Mouse (Mus musculus): ENCODE results near the gene Coasy. TPM values are rescaled to one million over a fixed set of nuclear protein-coding genes. Genes with fewer than 3 reads are reported as not detected.

Gene Coasy
- 154 and 200 TPM in 2 replicates for polyA plus RNA-seq (2012; rRNA removed)

- Histone ChIP-seq H3K27ac (ENCODE audit: insufficient read depth, low read depth, low read length) (peak within 1 kb of the TSS; percentile 84), H3K4me1 (ENCODE audit: control insufficient read depth, insufficient read depth, low read length) (peaks cover 24% of the 10 kb centered on the region), H3K36me3 (ENCODE audit: control insufficient read depth, insufficient read depth, low read length) (no peaks in the 10 kb centered on the region), H3K27me3 (replicated peaks; ENCODE audit: control insufficient read depth, insufficient read depth, low read length) (no peaks in the 10 kb centered on the region), H3K4me3 (ENCODE audit: insufficient read depth, low read depth, low read length) (peak within 1 kb of the TSS; percentile 79)
- peak; percentile 94 for DNase-seq
- TF ChIP-seq POLR2A (IDR thresholded peaks at IDR 0.05; ENCODE audit: low read depth, low read length) = peak; percentile 62
- 0 out of 2 replicates have a peak, but pooled peaks have one; percentile 17 for TF ChIP-seq CTCF (conservative IDR thresholded peaks at IDR 0.05; ENCODE audit: insufficient read depth, insufficient read length, low read depth, low read length)
- WGBS = under 1% methylated on average over 51 of the region's 51 CpGs
These were observed at the start of gene Coasy for GRCm38 (mm10) chr11:101082208-101083082. Gene Coasy (plus strand): TSS chr11:101082565.

DNA sequence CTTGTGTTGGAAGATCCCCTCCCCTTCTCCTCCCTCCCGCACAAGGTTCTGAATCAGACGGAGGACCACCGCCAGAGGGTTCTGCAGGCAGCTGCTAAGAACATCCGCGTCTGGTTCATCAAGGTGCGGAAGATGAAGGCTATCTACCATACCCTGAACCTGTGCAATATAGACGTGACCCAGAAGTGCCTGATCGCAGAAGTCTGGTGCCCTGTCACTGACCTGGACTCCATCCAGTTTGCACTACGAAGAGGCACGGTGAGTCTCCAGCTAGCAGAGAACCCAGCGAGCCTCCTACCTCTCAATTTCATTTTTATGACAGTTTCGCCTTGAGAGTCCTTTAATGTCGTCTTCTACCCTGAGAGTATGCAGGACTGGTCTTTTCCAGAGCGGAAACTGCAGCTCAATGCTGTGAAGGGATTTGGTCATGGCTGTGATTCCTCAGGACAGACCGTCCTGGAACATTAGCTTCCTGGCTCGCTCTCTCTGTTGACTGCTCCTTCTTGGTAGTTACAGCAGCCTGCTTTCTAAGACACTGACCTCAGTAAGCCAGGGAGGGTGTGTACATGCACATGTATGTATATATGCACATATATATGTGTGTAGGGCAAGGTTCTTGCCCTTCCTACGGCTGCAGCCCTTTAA lies 48.4 kb upstream of the Coasy start:
- Histone ChIP-seq H3K4me3 (ENCODE audit: insufficient read depth, low read depth, low read length) (no peak overlapping the region), H3K36me3 (ENCODE audit: control insufficient read depth, insufficient read depth, low read length) (peaks cover 5% of the 10 kb centered on the region), H3K27ac (ENCODE audit: insufficient read depth, low read depth, low read length) (no peak overlapping the region), H3K27me3 (replicated peaks; ENCODE audit: control insufficient read depth, insufficient read depth, low read length) (no peaks in the 10 kb centered on the region), H3K4me1 (ENCODE audit: control insufficient read depth, insufficient read depth, low read length) (no peaks in the 10 kb centered on the region)
- TF ChIP-seq CTCF (conservative IDR thresholded peaks at IDR 0.05; ENCODE audit: insufficient read depth, insufficient read length, low read depth, low read length) = no peak
- no peak for TF ChIP-seq POLR2A (IDR thresholded peaks at IDR 0.05; ENCODE audit: low read depth, low read length)
- no peak for DNase-seq
- WGBS = 96% methylated on average over 17 of the region's 17 CpGs

GRCm38 (mm10) chr11:101034614-101035327 lies 47.6 kb upstream of the Coasy start:
- Histone ChIP-seq H3K36me3 (ENCODE audit: control insufficient read depth, insufficient read depth, low read length) (peaks cover 7% of the 10 kb centered on the region), H3K27ac (ENCODE audit: insufficient read depth, low read depth, low read length) (no peak overlapping the region), H3K27me3 (replicated peaks; ENCODE audit: control insufficient read depth, insufficient read depth, low read length) (no peaks in the 10 kb centered on the region), H3K4me3 (ENCODE audit: insufficient read depth, low read depth, low read length) (no peak overlapping the region), H3K4me1 (ENCODE audit: control insufficient read depth, insufficient read depth, low read length) (no peaks in the 10 kb centered on the region)
- WGBS = 83% methylated on average over 8 of the region's 8 CpGs
- TF ChIP-seq CTCF (conservative IDR thresholded peaks at IDR 0.05; ENCODE audit: insufficient read depth, insufficient read length, low read depth, low read length) (no peak), POLR2A (IDR thresholded peaks at IDR 0.05; ENCODE audit: low read depth, low read length) (no peak)
- DNase-seq = no peak

DNA sequence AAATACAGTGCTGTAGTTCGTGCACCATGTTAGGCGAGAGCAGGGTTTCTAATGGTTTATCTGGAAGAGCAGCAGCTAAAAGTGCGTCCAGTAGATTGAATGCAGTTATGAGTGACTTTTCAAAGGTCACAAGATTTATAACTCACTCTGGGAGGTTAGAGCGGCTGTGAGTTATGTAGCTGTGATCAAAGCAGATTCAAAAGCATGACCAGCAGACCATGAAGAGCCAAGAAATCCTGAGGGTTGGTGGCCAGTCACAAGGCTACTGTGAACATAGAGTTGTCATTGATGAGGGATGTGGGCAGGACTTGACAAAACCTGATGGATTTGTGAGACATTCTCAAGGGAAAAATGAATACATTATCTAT lies 47.1 kb upstream of the Coasy start:
- no peak for DNase-seq
- no peak for TF ChIP-seq POLR2A (IDR thresholded peaks at IDR 0.05; ENCODE audit: low read depth, low read length)
- no peak for TF ChIP-seq CTCF (conservative IDR thresholded peaks at IDR 0.05; ENCODE audit: insufficient read depth, insufficient read length, low read depth, low read length)
- Histone ChIP-seq H3K27ac (ENCODE audit: insufficient read depth, low read depth, low read length) (no peak overlapping the region), H3K36me3 (ENCODE audit: control insufficient read depth, insufficient read depth, low read length) (peaks cover 5% of the 10 kb centered on the region), H3K27me3 (replicated peaks; ENCODE audit: control insufficient read depth, insufficient read depth, low read length) (no peaks in the 10 kb centered on the region), H3K4me3 (ENCODE audit: insufficient read depth, low read depth, low read length) (no peak overlapping the region), H3K4me1 (ENCODE audit: control insufficient read depth, insufficient read depth, low read length) (no peaks in the 10 kb centered on the region)
- 48% methylated on average over 4 of the region's 4 CpGs for WGBS

DNA sequence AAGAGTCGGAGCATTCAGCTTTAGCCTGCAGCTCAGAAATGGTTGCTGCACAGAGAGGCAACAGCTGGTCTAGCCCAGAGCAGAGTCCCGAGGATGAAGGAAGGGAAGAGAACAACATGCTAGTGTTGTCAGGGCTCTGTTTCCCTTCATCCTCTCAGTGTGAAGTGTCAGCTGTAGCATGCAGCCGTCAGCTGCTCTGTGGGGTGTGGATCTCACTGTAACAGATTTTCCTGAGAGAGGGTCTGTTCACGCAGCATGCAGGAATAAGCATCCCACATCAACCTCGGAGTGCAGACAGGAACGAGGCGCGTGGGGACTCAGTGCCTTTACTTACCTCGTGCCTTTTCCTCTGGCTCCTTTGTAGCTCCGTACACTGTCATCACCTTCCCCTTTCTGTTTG lies 44.6 kb upstream of the Coasy start:
- no peaks in the 10 kb centered on the region for H3K4me1 ChIP-seq (ENCODE audit: control insufficient read depth, insufficient read depth, low read length)
- H3K4me3 ChIP-seq (ENCODE audit: insufficient read depth, low read depth, low read length) = no peak overlapping the region
- H3K27ac ChIP-seq (ENCODE audit: insufficient read depth, low read depth, low read length) = no peak overlapping the region
- TF ChIP-seq POLR2A (IDR thresholded peaks at IDR 0.05; ENCODE audit: low read depth, low read length) (no peak), CTCF (conservative IDR thresholded peaks at IDR 0.05; ENCODE audit: insufficient read depth, insufficient read length, low read depth, low read length) (no peak)
- H3K36me3 ChIP-seq (ENCODE audit: control insufficient read depth, insufficient read depth, low read length) = peaks cover 4% of the 10 kb centered on the region
- H3K27me3 ChIP-seq (replicated peaks; ENCODE audit: control insufficient read depth, insufficient read depth, low read length) = no peaks in the 10 kb centered on the region
- no peak for DNase-seq
- 90% methylated on average over 10 of the region's 10 CpGs for WGBS

GRCm38 (mm10) chr11:101045826-101046225 lies 36.5 kb upstream of the Coasy start:
- TF ChIP-seq POLR2A (IDR thresholded peaks at IDR 0.05; ENCODE audit: low read depth, low read length) (no peak), CTCF (conservative IDR thresholded peaks at IDR 0.05; ENCODE audit: insufficient read depth, insufficient read length, low read depth, low read length) (no peak)
- Histone ChIP-seq H3K4me1 (ENCODE audit: control insufficient read depth, insufficient read depth, low read length) (no peaks in the 10 kb centered on the region), H3K4me3 (ENCODE audit: insufficient read depth, low read depth, low read length) (no peak overlapping the region), H3K36me3 (ENCODE audit: control insufficient read depth, insufficient read depth, low read length) (peaks cover 5% of the 10 kb centered on the region), H3K27ac (ENCODE audit: insufficient read depth, low read depth, low read length) (no peak overlapping the region), H3K27me3 (replicated peaks; ENCODE audit: control insufficient read depth, insufficient read depth, low read length) (no peaks in the 10 kb centered on the region)
- 92% methylated on average over 4 of the region's 4 CpGs for WGBS
- no peak for DNase-seq

Data from kidney, adult 2 months (tissue).